Mouse (Mus musculus) cerebellum, adult 2 months (tissue): ENCODE results near the gene Mrpl14. TPM values are rescaled to one million over a fixed set of nuclear protein-coding genes. Genes with fewer than 3 reads are reported as not detected.

ENCODE experiments used
- DNase-seq, 2 experiments: peaks; one replicate each; pipeline ENCODE4 v3.0.0; 2021
- H3K27ac ChIP-seq: fragments of 200-500 bp; 2 replicates; pipeline ENCODE4 v1.5.1; 2012; ENCODE audit warnings: low read length, control low read depth, inconsistent platforms; ENCODE audit not compliant: insufficient read depth
- H3K27me3 ChIP-seq: fragments of 200-500 bp; 2 replicates; pipeline ENCODE4 v1.6.1; 2012; ENCODE audit warnings: inconsistent platforms, mild to moderate bottlenecking, low read length, moderate library complexity; ENCODE audit not compliant: control insufficient read depth, insufficient read depth
- H3K4me1 ChIP-seq: fragments of 200-500 bp; 2 replicates; pipeline ENCODE4 v1.6.1; 2011; ENCODE audit warnings: low read length; ENCODE audit not compliant: control insufficient read depth, insufficient read depth
- H3K4me3 ChIP-seq: fragments of 200-500 bp; replicated peaks from 2 replicates; pipeline ENCODE3; 2011; ENCODE audit warnings: mild to moderate bottlenecking, low read depth, low read length, control low read depth; ENCODE audit not compliant: insufficient read depth
- CTCF ChIP-seq: fragments of 200-500 bp; IDR thresholded peaks from 2 replicates; pipeline ENCODE4 v1.5.1; 2011; ENCODE audit warnings: low read depth, mild to moderate bottlenecking, control low read depth, low read length, moderate library complexity, borderline replicate concordance; ENCODE audit not compliant: insufficient read depth
- POLR2A ChIP-seq: fragments of 200-500 bp; IDR thresholded peaks from 2 replicates; pipeline ENCODE4 v1.6.1; 2011; ENCODE audit warnings: low read length, control low read depth, borderline replicate concordance; ENCODE audit not compliant: insufficient read depth
- WGBS: fragments of 180-500 bp; shearing (Covaris S2); methylation state at CpG from one replicate; pipeline ENCODE4 v1.1.7; 2018; 5-methylcytosine and 5-hydroxymethylcytosine counted together
- polyA plus RNA-seq: library from polyadenylated mRNA; depleted of rRNA; stranded (reverse); fragments of >200 nt; gene quantifications from 2 replicates; pipeline ENCODE4 v1.2.3, GENCODE M21; 2012

Mrpl14 gene
- polyA plus RNA-seq, 1 experiment, result 78.4 TPM

DNA sequence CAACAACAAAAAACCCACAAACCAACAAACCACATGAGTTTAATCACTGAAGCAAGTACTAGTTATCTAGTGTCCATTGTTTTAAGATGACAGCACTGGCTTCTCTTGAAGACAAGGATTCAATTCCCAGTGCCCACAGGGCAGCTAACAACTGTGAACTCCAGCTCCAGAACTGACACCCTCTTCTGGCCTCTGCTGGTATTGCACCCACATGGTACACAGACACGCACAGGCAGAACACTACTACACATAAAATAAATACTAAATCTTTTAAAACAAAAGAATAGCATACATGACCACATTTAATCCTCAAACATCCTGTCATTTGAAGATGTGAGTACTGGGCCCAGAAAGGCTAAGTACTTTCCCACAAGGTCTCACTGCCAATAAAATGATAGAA is 4.5 kb upstream of the Mrpl14 start:
- WGBS, result 98% methylated on average over 1 of the region's 1 CpGs
- H3K27me3 ChIP-seq, result no peaks in the 10 kb centered on the region
- no peak overlapping the region for H3K27ac ChIP-seq
- TF ChIP-seq CTCF (peak; percentile 44; the same call in 1 of the 2 replicates), POLR2A (no peak)
- DNase-seq, result no peak
- no peak overlapping the region for H3K4me3 ChIP-seq
- H3K4me1 ChIP-seq, result peaks cover 6% of the 10 kb centered on the region

DNA sequence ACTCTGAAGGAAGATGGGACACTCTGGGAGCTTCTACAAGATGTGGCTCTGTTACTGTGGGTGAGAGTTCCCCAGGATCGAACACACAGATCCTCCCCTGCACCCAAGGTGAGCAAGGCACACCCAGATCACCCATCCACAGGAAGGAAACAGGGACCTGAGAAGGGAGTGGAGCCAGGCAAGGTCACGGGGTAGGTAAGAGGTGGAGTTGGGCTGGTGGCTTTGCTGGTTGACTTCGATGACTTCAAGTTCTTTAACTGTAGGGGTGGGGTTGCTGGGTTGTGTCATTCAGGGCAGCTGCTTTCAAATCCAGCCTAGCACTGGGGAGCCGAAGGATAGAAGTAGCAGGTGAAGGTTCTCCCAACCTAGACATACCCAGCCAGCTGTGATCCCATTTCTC is 3.3 kb upstream of the Mrpl14 start:
- Histone ChIP-seq H3K4me1 (peaks cover 10% of the 10 kb centered on the region), H3K27me3 (no peaks in the 10 kb centered on the region), H3K27ac (no peak overlapping the region), H3K4me3 (no peak overlapping the region)
- WGBS, result 88% methylated on average over 4 of the region's 4 CpGs
- no peak for DNase-seq
- TF ChIP-seq POLR2A, result no peak
- TF ChIP-seq CTCF, result no peak

DNA sequence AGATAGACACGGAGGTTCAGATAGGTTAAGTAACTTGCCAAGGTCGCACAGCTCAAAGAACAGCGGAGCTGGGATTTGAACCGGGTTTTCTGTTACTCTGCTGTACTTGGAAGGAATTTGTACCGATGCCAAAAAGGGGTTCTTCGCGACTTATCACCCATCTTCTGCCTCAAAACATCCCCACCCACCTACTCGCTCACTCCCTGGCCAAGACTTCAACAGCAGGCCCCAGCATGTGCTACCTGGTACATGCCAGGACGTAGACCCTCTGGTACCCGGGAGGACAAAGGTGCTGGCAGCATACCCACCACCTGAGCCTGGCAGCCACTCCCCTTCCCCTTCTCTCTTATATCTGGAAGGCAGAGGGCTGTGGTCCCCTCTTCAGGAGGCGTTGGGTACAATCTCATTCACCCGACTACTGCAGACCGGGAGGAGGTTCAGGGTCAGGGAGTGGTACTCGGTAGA is 1.4 kb upstream of the Mrpl14 start:
- H3K27me3 ChIP-seq, result no peaks in the 10 kb centered on the region
- 21% methylated on average over 14 of the region's 14 CpGs for WGBS
- peak overlapping the region; percentile 90 for H3K4me3 ChIP-seq
- DNase-seq, result peak in 1 of 2 experiments; percentile 34
- peaks cover 10% of the 10 kb centered on the region for H3K4me1 ChIP-seq
- no peak for TF ChIP-seq POLR2A
- TF ChIP-seq CTCF, result no peak
- no peak overlapping the region for H3K27ac ChIP-seq

DNA sequence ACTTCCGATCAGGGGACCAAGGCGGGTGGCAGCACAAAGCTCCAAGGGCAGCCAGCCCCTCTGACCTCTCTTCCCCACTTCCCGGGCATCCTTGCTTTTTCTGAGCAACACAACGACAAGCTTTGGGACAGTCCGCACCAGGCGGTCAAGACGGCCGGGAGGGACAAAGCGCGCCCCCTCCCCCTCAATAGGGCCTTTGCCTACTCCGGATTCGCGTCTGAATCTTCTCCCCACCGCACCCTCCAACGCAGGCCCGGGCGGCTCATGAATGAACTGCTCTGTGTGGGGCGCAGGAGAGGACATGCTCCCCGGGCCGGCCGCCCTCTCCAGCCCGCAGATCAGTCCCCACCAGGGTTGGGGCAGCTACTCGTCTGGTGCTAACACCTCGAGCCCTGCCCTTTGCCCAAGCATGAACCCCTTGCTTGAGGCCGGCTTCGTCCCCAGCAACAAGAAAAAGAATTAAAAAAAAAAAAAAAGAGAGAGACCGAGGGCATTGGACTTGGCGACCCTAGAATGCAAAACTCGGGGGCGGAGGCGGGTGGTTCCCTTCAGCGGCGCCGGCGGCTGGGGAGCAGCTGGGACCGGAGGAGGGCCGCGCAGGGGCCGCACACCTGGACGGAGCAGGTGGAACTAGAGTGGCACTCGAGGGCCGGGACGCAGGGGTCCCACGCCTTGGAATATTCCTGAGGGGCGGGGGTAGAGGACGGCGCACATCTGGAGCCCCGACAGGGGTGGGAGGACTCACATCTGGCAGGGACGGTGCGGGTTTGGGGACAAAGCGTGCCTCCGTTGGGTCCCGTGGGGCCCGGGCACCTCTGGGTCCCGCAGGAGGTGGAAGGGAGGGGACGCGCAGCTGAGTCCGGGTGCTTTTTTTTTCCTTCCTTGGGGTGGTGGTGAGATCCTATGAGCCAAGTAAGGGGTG is 690 bp upstream of the Mrpl14 start:
- WGBS, result under 1% methylated on average over 58 of the region's 58 CpGs

DNA sequence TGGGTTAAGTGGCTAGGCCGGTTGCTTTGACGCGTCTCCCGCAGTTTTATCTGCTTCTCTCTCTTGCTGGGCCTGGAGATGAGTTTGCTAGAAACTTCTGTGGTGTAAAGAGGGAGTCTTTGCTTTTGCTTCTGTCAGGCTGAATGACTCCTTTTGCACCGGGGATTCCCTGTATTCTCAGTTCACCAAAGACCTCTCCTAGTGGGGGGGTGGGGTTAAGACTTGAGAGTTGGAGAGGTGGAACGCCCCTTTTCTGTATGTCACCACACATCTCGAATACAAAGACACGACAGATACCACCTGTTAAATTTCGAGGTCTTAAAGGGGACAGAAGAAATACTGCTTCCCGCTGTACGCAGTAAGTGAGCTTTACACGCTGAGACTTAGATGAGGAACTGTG is 594 bp downstream of the Mrpl14 start, which contains the start of gene Tmem63b:
TSS of gene Tmem63b (minus strand) at position 190 of the 400 bp plus-strand sequence.
- peak within 1 kb of the TSS; percentile 79 for H3K27ac ChIP-seq
- DNase-seq, result no peak
- H3K27me3 ChIP-seq, result no peaks in the 10 kb centered on the region
- H3K4me3 ChIP-seq, result peak within 1 kb of the TSS; percentile 99
- H3K4me1 ChIP-seq, result peaks cover 4% of the 10 kb centered on the region; the same call in 1 of the 2 replicates
- TF ChIP-seq POLR2A (no peak), CTCF (no peak)
- 4% methylated on average over 12 of the region's 12 CpGs for WGBS

More for the DNA sequence above, 690 bp upstream of the Mrpl14 start:
- Histone ChIP-seq H3K27ac (peak overlapping the region; percentile 79), H3K27me3 (no peaks in the 10 kb centered on the region), H3K4me1 (peaks cover 8% of the 10 kb centered on the region), H3K4me3 (peak overlapping the region; percentile 90)
- DNase-seq, result peak; percentile 56 to 67
- no peak for TF ChIP-seq CTCF
- no peak for TF ChIP-seq POLR2A

DNA sequence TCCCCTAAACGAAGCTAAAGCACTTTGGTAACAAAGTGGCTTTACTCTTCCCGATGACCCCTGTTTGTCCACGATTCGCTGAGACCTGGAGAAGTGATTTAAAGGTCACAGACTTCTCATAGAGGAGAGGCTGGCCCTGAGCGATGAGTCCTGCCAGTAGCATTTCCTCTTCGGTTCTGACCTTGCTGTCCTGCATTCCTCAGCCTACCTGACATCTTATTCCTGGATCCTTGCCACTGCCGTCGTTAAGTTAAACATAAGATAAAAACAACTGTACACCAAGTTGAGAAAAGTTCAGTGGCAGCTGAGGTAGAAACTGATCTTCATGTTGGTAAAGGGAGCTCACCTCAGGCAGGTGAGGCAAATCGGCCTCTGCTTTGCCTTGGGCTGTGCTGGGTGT is 3.0 kb downstream of the Mrpl14 start:
- WGBS, result 93% methylated on average over 9 of the region's 9 CpGs
- Histone ChIP-seq H3K27me3 (no peaks in the 10 kb centered on the region), H3K4me3 (no peak overlapping the region), H3K4me1 (peaks cover 6% of the 10 kb centered on the region), H3K27ac (no peak overlapping the region)
- no peak for DNase-seq
- no peak for TF ChIP-seq POLR2A
- no peak for TF ChIP-seq CTCF

DNA sequence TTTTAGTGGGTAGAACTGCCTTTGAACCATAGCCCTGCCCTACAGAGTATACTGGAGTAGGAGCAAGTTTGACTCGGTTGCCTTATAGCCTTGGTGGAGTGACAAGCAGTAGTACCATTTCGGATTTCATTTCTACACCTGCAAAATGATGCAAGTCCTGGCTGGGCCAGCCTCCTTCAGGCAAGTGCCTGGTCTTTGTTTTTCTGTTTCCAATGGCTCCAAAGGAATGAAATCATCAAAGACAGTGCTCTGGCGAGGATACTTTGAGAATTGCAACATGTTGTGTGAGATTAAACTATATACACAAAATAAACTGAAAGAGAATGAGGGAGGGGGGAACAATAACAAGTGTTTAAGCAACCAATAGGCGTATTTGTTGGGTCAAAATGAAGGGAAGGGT is 3.9 kb downstream of the Mrpl14 start:
- no peak for TF ChIP-seq POLR2A
- TF ChIP-seq CTCF, result no peak
- Histone ChIP-seq H3K4me1 (peaks cover 11% of the 10 kb centered on the region), H3K27ac (no peak overlapping the region), H3K27me3 (no peaks in the 10 kb centered on the region), H3K4me3 (no peak overlapping the region)
- 88% methylated on average over 4 of the region's 4 CpGs for WGBS
- no peak for DNase-seq

DNA sequence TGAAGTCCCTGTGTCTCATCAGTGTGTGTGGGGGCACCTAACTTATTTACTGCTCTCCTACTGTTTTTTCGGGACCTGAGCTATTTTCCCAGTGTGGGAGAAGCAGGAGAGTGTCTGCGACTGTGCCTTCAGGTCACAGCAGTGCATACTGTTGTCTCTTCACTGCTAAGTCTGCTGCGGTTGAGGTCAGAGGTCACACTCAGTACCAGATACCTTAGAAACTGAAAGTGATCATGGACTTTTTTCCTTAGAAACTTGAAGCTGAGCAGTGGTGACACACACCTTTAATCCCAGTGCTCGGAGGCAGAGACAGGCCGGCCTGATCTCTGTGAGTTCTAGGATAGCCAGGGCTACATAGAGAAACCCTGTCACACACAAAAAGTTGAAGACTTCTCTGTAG is 6.0 kb downstream of the Mrpl14 start:
- 87% methylated on average over 5 of the region's 5 CpGs for WGBS
- TF ChIP-seq CTCF (no peak), POLR2A (no peak)
- Histone ChIP-seq H3K4me1 (peaks cover 8% of the 10 kb centered on the region), H3K27me3 (no peaks in the 10 kb centered on the region), H3K4me3 (no peak overlapping the region), H3K27ac (no peak overlapping the region)
- DNase-seq, result no peak
